Mouse (Mus musculus) neural tube, embryonic 13.5 days (tissue): ENCODE measurements around the gene Pou3f3. TPM values are rescaled to one million over a fixed set of nuclear protein-coding genes. Genes with fewer than 3 reads are reported as not detected.

Experiments
- ATAC-seq: fragments of 200-750 bp; cut with Nextera tagmentation; 2 replicates; pipeline ENCODE4 v1.8.0; 2017; ENCODE audit warnings: low read depth, mild to moderate bottlenecking, moderate TSS enrichment, moderate library complexity
- H3K27ac ChIP-seq: fragments of 300-500 bp; sonication (generic); replicated peaks from 2 replicates; pipeline ENCODE4 v1.5.1; 2015; ENCODE audit warnings: moderate library complexity, mild to moderate bottlenecking, inconsistent platforms
- H3K27me3 ChIP-seq: fragments of 300-500 bp; sonication (generic); 2 replicates; pipeline ENCODE4 v1.6.1; 2015; ENCODE audit warnings: mild to moderate bottlenecking, inconsistent platforms
- H3K36me3 ChIP-seq: fragments of 300-500 bp; sonication (generic); 2 replicates; pipeline ENCODE4 v1.6.1; 2015; ENCODE audit warnings: mild to moderate bottlenecking, inconsistent platforms
- H3K4me1 ChIP-seq: fragments of 300-500 bp; sonication (generic); replicated peaks from 2 replicates; pipeline ENCODE4 v1.6.1; 2015; ENCODE audit warnings: inconsistent platforms
- H3K4me2 ChIP-seq: fragments of 300-500 bp; sonication (generic); 2 replicates; pipeline ENCODE4 v1.6.1; 2015; ENCODE audit warnings: inconsistent platforms, mild to moderate bottlenecking, moderate library complexity
- H3K4me3 ChIP-seq: fragments of 300-500 bp; sonication (generic); 2 replicates; pipeline ENCODE4 v1.5.1; 2015; ENCODE audit warnings: mild to moderate bottlenecking, inconsistent platforms
- H3K9ac ChIP-seq: fragments of 300-500 bp; sonication (generic); 2 replicates; pipeline ENCODE4 v1.6.1; 2015; ENCODE audit warnings: moderate library complexity, mild to moderate bottlenecking, inconsistent platforms
- H3K9me3 ChIP-seq: fragments of 300-500 bp; sonication (generic); 2 replicates; pipeline ENCODE4 v1.6.1; 2016; ENCODE audit warnings: inconsistent platforms
- WGBS: fragments of 180-500 bp; shearing (Covaris S2); methylation state at CpG from one replicate; pipeline ENCODE4 v1.1.7; 2015; 5-methylcytosine and 5-hydroxymethylcytosine counted together
- polyA plus RNA-seq: library from polyadenylated mRNA; unstranded; fragments of >200 nt; fragmentation: Nextera tagmentation; extraction: Ambion mirVana; gene quantifications from 2 replicates; pipeline ENCODE4 v1.2.1, GENCODE M21; 2015

Gene Pou3f3
- polyA plus RNA-seq, 1 experiment from 2014 or later, result 10.5 TPM

DNA sequence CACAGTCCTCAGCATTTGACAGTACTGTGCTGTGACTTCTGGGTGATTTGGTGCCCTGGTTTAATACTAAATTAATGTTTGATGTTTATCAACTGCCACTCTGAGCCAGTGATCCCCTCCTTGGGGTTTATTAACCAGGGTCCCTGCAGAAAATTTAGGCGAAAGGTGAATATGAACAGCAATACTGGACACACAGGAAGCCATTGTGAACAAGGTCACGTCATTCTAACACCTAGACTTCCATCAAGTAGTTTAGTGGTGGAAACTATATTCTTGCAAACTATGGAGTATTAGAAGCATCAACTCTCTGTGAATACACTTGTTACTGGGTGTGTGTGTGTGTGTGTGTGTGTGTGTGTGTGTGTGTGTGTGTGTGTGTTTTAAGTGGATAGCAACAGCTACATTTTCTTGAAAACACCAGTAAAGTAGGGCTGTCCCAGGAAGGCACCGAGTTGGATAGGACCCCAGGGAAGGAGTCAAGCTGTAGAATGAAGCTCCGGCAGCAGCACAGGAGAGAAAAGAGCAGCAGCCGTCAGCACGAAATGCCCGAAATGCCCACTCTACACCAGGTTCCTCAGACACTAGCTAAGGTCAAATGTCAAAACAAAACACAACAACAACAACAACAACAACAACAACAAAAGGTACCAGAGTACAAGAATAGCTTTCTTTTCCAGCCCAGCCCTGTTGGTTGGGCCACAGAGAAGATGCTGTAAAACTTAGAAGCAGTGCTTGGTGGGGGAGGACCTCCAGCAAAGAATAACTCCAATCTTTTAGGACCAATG, 7.6 kb upstream of the Pou3f3 start:
- Histone ChIP-seq H3K4me2 (peak overlapping the region; percentile 86), H3K4me3 (peak overlapping the region; percentile 17), H3K9ac (peak overlapping the region; percentile 88), H3K27ac (peak overlapping the region; percentile 98), H3K4me1 (peaks cover 88% of the 10 kb centered on the region), H3K9me3 (no peaks in the 10 kb centered on the region), H3K27me3 (peaks cover 8% of the 10 kb centered on the region; the same call in 1 of the 2 replicates), H3K36me3 (no peaks in the 10 kb centered on the region)
- ATAC-seq, result no peak
- WGBS, result 8% methylated on average over 7 of the region's 7 CpGs

DNA sequence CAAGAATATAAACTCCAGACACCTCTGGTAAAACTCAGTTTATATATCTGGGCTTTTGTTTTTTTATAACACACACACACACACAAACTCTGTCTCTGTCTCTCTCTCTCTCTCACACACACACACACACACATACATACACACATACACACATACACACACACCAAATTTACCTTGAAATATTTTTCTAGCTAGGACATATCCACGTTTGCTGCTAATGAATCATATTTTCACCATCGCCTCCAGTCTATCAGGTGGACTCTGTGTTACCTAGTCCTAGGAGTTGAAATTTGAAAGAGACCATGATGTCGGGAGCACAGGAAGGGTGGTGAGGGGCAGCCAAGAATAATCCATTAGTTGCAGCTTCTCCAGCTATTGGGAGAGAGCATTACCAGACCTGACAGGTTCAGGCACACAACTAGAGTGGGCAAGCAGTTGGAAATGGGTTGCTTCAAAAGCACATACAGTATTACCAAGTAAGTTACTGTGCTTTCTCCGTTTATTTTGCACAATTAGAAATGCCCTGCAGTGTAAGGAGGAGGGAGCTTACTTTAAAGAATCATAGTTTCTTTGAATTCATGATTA, 6.9 kb upstream of the Pou3f3 start:
- Histone ChIP-seq H3K36me3 (no peaks in the 10 kb centered on the region), H3K4me1 (peaks cover 82% of the 10 kb centered on the region), H3K9me3 (no peaks in the 10 kb centered on the region), H3K4me2 (peak overlapping the region; percentile 86), H3K9ac (peak overlapping the region; percentile 88), H3K27me3 (peaks cover 8% of the 10 kb centered on the region; the same call in 1 of the 2 replicates), H3K4me3 (peak overlapping the region; percentile 17), H3K27ac (peak overlapping the region; percentile 98)
- no peak for ATAC-seq
- 7% methylated on average over 4 of the region's 4 CpGs for WGBS

DNA sequence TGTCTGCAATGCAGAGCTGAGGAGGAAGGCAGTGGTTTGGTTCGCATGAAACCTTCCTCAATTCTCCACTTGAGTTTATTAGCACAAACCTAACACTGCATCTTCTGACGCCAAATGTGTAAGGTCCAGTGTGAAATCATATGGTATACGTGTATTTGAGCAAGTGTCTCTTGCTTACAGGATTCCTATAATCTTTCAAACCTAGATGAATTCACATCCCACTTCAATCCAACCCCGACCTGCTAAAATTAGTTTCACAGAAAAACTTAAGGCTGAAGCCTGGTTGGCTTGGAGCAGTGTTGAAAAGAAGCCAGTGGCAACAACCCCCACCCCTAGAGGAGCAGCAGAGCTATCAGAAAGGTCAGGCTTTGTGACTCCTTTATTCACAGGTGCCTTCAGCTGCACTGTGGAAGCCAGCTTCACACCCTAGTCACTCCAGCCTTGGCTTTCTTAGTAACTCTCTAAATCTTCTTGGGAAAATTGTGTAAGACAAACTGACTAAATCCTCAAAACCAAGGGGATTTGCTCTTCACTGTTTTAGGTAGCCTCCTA, 5.5 kb upstream of the Pou3f3 start:
- H3K36me3 ChIP-seq, result no peaks in the 10 kb centered on the region
- H3K4me1 ChIP-seq, result peaks cover 68% of the 10 kb centered on the region
- H3K27me3 ChIP-seq, result peaks cover 8% of the 10 kb centered on the region; the same call in 1 of the 2 replicates
- no peaks in the 10 kb centered on the region for H3K9me3 ChIP-seq
- peak overlapping the region; percentile 90 for H3K4me3 ChIP-seq
- H3K4me2 ChIP-seq, result peak overlapping the region; percentile 86
- ATAC-seq, result no peak
- H3K27ac ChIP-seq, result peak overlapping the region; percentile 97
- WGBS, result 4% methylated on average over 4 of the region's 4 CpGs
- peak overlapping the region; percentile 88 for H3K9ac ChIP-seq

DNA sequence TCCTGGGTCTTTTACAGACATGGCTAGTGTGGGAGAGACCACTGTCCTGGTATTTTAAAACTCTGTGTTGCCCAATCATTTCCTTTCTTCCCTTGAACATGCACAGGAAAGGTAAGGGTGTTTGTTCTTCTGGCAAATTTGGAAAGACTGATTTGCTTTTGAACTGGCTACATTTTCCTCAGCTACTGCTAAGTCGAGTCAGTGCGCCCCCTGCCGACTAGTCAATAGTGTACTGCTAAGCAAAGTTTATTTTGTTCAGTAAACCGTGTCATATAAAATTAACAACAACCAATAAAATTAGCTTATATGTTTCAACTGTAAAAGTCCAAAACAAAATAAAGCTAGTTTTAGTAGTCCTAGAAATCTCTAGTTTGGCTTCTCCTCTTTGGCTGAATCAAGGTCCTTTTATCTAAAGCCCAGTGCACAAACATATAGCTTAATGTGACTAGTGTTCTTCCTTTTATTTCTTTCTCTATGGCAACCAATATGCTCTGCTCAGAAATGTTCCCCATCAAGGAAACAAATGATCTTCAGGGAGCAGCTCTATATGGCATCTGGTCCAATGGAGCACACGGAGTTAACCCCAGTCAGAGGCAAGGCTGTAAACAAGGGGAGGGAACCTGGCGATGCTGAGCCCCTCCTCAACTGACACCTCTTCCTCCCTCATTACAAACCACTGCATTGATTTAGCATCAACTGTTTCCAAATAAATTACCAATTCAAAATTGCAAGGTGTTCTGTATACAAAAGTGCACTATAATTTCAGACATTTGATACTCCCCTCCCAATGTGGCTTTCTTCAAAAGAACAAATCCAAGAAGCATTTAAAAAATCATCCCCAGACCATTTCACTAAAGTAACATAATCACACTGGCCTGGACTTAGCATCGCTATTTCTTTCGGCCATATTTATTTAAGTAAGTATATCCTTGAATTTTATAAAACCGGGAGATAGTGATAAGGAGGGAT, 4.1 kb upstream of the Pou3f3 start:
- H3K4me2 ChIP-seq, result peak overlapping the region; percentile 86
- H3K36me3 ChIP-seq, result no peaks in the 10 kb centered on the region
- H3K27me3 ChIP-seq, result peaks cover 8% of the 10 kb centered on the region; the same call in 1 of the 2 replicates
- H3K27ac ChIP-seq, result peak overlapping the region; percentile 97
- peak overlapping the region; percentile 90 for H3K4me3 ChIP-seq
- H3K4me1 ChIP-seq, result peaks cover 60% of the 10 kb centered on the region
- H3K9ac ChIP-seq, result peak overlapping the region; percentile 88
- 2% methylated on average over 9 of the region's 9 CpGs for WGBS
- ATAC-seq, result peak; percentile 41
- no peaks in the 10 kb centered on the region for H3K9me3 ChIP-seq

DNA sequence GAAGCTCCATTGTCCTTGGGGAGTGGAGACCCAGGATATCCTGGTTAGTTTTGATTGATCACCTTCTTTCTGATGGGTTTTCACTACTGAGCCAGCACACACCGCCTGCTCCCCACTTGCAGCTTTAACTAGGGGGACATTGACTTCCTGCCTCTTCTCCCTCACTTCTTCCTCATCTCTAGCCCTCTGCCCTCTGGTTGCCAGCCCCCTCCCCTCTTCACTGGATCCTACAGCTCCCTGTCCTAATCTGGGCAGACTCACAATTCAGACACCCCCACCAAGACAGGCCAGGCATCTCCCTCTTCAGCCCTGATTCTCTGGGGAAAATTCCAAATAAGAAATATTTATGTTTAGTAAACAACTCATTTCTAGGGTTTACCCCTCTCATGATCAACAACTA, 3.3 kb upstream of the Pou3f3 start:
- Histone ChIP-seq H3K4me3 (peak overlapping the region; percentile 90), H3K4me1 (peaks cover 55% of the 10 kb centered on the region), H3K27ac (peak overlapping the region; percentile 97), H3K27me3 (peaks cover 8% of the 10 kb centered on the region; the same call in 1 of the 2 replicates), H3K9me3 (no peaks in the 10 kb centered on the region), H3K36me3 (no peaks in the 10 kb centered on the region), H3K9ac (peak overlapping the region; percentile 84), H3K4me2 (peak overlapping the region; percentile 86)
- WGBS, result 0% methylated on average over 1 of the region's 1 CpGs
- ATAC-seq, result no peak

DNA sequence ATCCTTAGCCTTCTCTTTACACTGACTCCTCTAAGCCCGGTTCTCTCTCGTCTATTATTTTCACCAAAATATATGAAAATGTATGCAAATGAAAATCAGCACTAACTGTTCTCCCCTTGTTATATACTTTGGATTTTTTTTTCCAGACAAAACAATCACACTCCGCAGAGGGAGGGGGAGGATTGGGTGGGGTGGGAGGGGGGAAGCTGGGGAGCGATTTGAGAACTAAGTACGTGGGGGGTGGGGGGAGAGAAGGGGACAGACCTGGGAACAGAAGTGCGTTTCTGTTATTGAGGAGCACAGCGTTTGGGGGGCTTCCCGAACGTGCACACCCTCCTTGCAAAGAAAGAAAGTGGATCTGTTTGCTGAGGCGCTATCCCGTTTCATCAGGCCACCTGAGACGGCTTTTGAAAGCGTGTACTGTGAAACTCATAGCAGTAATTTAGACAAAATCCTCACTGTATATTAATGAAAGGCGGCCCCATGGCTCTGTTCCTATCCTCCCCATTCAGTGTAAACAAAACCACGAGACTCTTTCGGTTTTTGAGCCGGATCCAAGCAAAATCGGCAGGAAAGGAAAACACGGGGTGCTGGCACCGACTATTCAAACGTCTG, 2.4 kb upstream of the Pou3f3 start:
- Histone ChIP-seq H3K4me2 (peak overlapping the region; percentile 86), H3K27me3 (peaks cover 8% of the 10 kb centered on the region; the same call in 1 of the 2 replicates), H3K9ac (peak overlapping the region; percentile 84), H3K27ac (peak overlapping the region; percentile 97), H3K9me3 (no peaks in the 10 kb centered on the region), H3K4me1 (peaks cover 45% of the 10 kb centered on the region), H3K4me3 (peak overlapping the region; percentile 90), H3K36me3 (0 out of 2 replicates have a peak, but pooled peaks cover 8% of the 10 kb centered on the region)
- 0% methylated on average over 21 of the region's 21 CpGs for WGBS
- no peak for ATAC-seq

DNA sequence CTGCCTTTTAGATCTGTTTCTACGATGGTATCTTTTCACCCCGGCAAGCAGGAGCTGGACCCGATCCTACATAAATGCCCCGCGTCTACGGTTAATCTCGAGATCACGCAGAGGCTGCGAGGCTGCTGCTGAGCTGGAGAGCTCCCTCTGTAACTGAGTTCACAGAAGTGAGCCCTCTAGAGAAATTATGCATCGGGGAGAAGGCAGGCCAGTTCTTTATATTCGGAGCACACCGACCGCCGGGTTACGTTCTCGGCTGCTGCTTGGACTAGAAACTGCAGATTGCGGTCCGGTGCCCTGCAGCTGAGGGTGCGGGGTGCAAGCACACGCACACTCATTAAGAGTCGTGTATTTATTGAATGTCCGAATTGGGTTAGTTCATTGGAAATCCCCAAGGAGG, 1.7 kb upstream of the Pou3f3 start:
- H3K4me1 ChIP-seq, result peaks cover 39% of the 10 kb centered on the region
- 0 out of 2 replicates have a peak, but pooled peaks cover 8% of the 10 kb centered on the region for H3K36me3 ChIP-seq
- H3K9ac ChIP-seq, result peak overlapping the region; percentile 84
- no peaks in the 10 kb centered on the region for H3K9me3 ChIP-seq
- H3K27me3 ChIP-seq, result peaks cover 8% of the 10 kb centered on the region; the same call in 1 of the 2 replicates
- H3K27ac ChIP-seq, result peak overlapping the region; percentile 97
- peak overlapping the region; percentile 90 for H3K4me3 ChIP-seq
- ATAC-seq, result no peak
- H3K4me2 ChIP-seq, result peak overlapping the region; percentile 86
- under 1% methylated on average over 22 of the region's 22 CpGs for WGBS

DNA sequence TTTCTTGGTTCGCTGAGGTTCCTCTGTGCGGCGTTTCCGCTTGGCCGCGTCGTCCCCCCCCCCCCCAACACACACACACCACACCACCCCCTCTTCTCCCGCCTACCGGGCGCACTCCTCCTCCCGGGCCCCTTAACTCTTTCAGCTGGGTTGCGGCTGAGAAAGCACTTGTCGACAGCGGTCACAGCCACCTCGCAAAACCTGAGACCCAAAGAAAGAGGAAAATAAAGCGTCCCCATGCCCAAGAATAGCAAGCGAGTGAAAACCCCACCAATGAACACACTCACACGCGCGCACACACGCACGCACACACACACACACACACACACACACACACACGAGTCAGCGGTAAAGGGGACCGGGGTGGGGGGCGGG, 1.3 kb upstream of the Pou3f3 start:
- peaks cover 39% of the 10 kb centered on the region for H3K4me1 ChIP-seq
- H3K9me3 ChIP-seq, result no peaks in the 10 kb centered on the region
- under 1% methylated on average over 23 of the region's 26 CpGs for WGBS
- ATAC-seq, result peak; percentile 37
- peak overlapping the region; percentile 86 for H3K4me2 ChIP-seq
- peak overlapping the region; percentile 97 for H3K27ac ChIP-seq
- peak overlapping the region; percentile 90 for H3K4me3 ChIP-seq
- H3K9ac ChIP-seq, result peak overlapping the region; percentile 84
- H3K27me3 ChIP-seq, result peaks cover 6% of the 10 kb centered on the region; the same call in 1 of the 2 replicates
- 0 out of 2 replicates have a peak, but pooled peaks cover 8% of the 10 kb centered on the region for H3K36me3 ChIP-seq

DNA sequence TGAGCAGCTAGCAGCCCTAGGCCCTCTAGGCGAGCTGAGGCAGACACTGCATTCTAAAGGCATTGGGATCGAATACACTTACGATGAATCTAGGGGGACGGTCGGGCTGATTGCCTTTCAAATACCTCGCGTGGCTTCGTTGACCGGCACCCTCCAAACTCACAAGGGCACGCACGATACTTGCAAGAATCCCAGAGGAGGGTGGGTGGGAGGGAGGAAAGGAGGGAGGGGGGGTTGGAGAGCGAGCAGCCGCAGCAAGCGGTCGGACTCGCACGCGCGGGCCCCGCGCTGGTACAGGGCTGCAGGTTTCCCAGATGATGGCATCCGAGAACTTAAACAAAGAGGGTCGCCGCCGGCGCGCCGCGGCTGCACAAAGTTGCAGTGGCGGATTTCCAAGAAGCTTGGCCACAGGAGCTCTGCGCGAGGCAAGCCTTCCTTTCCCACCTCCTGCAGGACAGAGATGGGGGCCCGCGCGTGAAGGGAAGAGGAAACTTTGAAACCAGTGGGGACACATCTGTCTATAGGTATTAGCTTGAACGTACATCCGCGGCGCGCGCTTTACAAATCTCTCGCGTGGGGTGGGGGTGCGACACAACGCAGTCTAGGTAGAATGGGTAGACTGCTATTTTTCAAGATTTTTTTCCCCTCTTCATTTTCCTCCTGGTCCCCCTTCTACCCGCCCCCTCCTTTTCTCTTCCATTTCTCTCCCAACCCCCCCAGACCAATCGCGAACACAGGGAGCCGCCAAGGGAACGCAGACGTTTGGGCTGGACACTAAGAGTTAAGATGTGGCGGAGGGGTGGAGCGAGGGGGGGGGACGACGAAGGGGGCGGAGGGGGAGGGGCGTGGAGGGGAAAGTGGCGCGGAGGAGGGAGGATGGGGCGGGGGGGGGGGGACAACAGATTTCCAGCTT, 647 bp upstream of the Pou3f3 start:
- Histone ChIP-seq H3K27me3 (no peaks in the 10 kb centered on the region; the same call in 1 of the 2 replicates), H3K9ac (peak overlapping the region; percentile 84), H3K4me3 (peak overlapping the region; percentile 90), H3K4me1 (peaks cover 34% of the 10 kb centered on the region), H3K36me3 (0 out of 2 replicates have a peak, but pooled peaks cover 8% of the 10 kb centered on the region), H3K9me3 (no peaks in the 10 kb centered on the region), H3K4me2 (peak overlapping the region; percentile 86), H3K27ac (peak overlapping the region; percentile 97)
- peak; percentile 51 for ATAC-seq
- WGBS, result under 1% methylated on average over 57 of the region's 60 CpGs

DNA sequence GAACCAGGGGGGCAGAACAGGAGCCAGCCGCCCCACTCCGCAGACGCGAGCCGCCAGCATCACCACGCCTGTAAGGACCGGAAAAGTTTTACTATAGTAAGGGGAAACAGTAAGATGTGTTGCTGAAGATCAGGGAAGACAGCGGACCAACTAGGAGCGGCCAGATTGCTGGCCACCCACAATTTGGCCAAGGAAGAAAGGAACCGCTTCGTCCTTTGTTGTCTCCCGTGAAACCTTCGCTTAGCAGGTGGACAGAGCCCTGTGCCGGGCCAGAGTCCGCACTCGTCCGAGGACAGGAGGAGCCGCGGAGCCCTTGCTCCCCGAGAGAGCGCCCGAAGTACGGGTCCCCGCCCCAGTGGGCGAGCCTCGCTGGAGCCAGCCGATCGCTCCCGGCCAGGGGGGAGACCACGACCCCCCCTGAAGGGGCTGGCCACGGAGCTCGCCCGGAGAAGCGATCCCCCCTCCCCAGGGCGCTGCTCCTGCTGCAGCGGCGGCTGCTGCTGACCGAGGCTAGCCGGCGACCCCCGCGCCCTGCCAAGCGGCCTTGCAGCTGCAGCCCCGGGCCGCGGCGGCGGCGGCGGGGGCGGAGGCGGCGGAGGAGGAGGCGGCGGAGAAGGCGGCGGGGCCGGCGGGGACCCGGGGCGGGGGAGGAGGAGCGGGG, 933 bp downstream of the Pou3f3 start:
- 0 out of 2 replicates have a peak, but pooled peaks cover 8% of the 10 kb centered on the region for H3K36me3 ChIP-seq
- H3K27ac ChIP-seq, result peak overlapping the region; percentile 97
- no peaks in the 10 kb centered on the region; the same call in 1 of the 2 replicates for H3K27me3 ChIP-seq
- WGBS, result 0% methylated on average over 48 of the region's 62 CpGs
- H3K9me3 ChIP-seq, result no peaks in the 10 kb centered on the region
- peak overlapping the region; percentile 99 for H3K9ac ChIP-seq
- peaks cover 33% of the 10 kb centered on the region; the same call in 1 of the 2 replicates for H3K4me1 ChIP-seq
- no peak for ATAC-seq
- peak overlapping the region; percentile 90 for H3K4me3 ChIP-seq
- peak overlapping the region; percentile 86 for H3K4me2 ChIP-seq
